Mouse (Mus musculus) testis, adult 2 months (tissue): ENCODE data around the gene Fn3krp.

ENCODE experiments used
- CTCF ChIP-seq: fragments of 200-500 bp; IDR thresholded peaks from 2 replicates; pipeline ENCODE4 v1.5.1; 2012; ENCODE audit warnings: low read depth, mild to moderate bottlenecking, inconsistent platforms, low read length, moderate library complexity; ENCODE audit not compliant: control insufficient read depth, insufficient read depth, insufficient replicate concordance
- POLR2A ChIP-seq: fragments of 200-500 bp; IDR thresholded peaks from 2 replicates; pipeline ENCODE4 v1.6.1; 2012; ENCODE audit warnings: low read depth, mild to moderate bottlenecking, inconsistent platforms, low read length, moderate library complexity; ENCODE audit not compliant: control insufficient read depth

DNA sequence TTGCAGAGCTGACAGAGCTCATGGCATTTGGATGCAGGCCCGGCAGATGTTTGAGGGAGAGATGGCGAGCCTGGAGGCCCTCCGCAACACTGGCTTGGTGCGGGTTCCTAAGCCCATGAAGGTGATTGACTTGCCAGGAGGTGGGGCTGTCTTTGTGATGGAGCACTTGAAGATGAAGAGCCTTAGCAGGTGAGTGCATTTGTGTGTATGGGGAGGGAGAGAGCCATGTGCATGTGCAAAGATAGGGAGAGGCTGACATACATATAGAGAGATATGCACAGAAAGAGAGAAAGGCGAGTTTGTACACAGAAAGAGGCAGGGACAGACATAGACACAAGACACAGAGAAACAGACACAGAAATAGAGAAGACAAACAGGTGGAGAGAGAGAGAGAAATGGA, 16.0 kb downstream of the Fn3krp start:
- TF ChIP-seq CTCF: no peak
- no peak for TF ChIP-seq POLR2A
